Mouse (Mus musculus) gastrocnemius, adult 18-20 months (tissue): ENCODE measurements around the gene Fnbp1l. TPM values are rescaled to one million over a fixed set of nuclear protein-coding genes. Genes with fewer than 3 reads are reported as not detected.

ENCODE experiments used
- DNase-seq: peaks from one replicate; pipeline ENCODE4 v3.0.0; 2021; ENCODE audit warnings: low spot score
- total RNA-seq, 2 experiments: library from RNA; stranded (reverse); gene quantifications; 2 replicates each; pipeline ENCODE4 v1.2.3; 2021

Fnbp1l gene
- total RNA-seq, 2 experiments from 2014 or later = 3.6 to 6.0 TPM

- no peak for DNase-seq
Measured at GRCm38 (mm10) chr3:122606105-122606801, 13.3 kb downstream of the Fnbp1l start.

GRCm38 (mm10) chr3:122603229-122603628, 16.3 kb downstream of the Fnbp1l start:
- DNase-seq = no peak

- DNase-seq = no peak
Measured at GRCm38 (mm10) chr3:122602370-122602769, 17.1 kb downstream of the Fnbp1l start.

- no peak for DNase-seq
Measured at GRCm38 (mm10) chr3:122599291-122599690, 20.2 kb downstream of the Fnbp1l start.

GRCm38 (mm10) chr3:122590804-122591203, 28.7 kb downstream of the Fnbp1l start:
- no peak for DNase-seq

- DNase-seq = no peak
Measured at GRCm38 (mm10) chr3:122590346-122590745, 29.2 kb downstream of the Fnbp1l start.

GRCm38 (mm10) chr3:122586918-122587641, 32.4 kb downstream of the Fnbp1l start:
- no peak for DNase-seq

- no peak for DNase-seq
Measured at GRCm38 (mm10) chr3:122577360-122577759, 42.2 kb downstream of the Fnbp1l start.

GRCm38 (mm10) chr3:122574921-122575320, 44.6 kb downstream of the Fnbp1l start:
- no peak for DNase-seq

GRCm38 (mm10) chr3:122573426-122574286, 45.9 kb downstream of the Fnbp1l start:
- no peak for DNase-seq

- DNase-seq = no peak
Measured at GRCm38 (mm10) chr3:122566549-122566948, 53.0 kb downstream of the Fnbp1l start.

GRCm38 (mm10) chr3:122566112-122566511, 53.4 kb downstream of the Fnbp1l start:
- DNase-seq = no peak

- DNase-seq = no peak
Measured at GRCm38 (mm10) chr3:122565285-122565684, 54.2 kb downstream of the Fnbp1l start.

GRCm38 (mm10) chr3:122557766-122558165, 61.7 kb downstream of the Fnbp1l start:
- DNase-seq = no peak

GRCm38 (mm10) chr3:122551174-122551573, 68.3 kb downstream of the Fnbp1l start:
- no peak for DNase-seq

GRCm38 (mm10) chr3:122547469-122547868, 72.0 kb downstream of the Fnbp1l start:
- no peak for DNase-seq

- no peak for DNase-seq
Measured at GRCm38 (mm10) chr3:122545346-122545745, 74.2 kb downstream of the Fnbp1l start.

GRCm38 (mm10) chr3:122540918-122541317, 78.6 kb downstream of the Fnbp1l start:
- DNase-seq = no peak

GRCm38 (mm10) chr3:122539961-122540690, 79.4 kb downstream of the Fnbp1l start:
- DNase-seq = no peak

GRCm38 (mm10) chr3:122538851-122539250, 80.7 kb downstream of the Fnbp1l start:
- no peak for DNase-seq
